Mouse (Mus musculus) heart, adult 2 months (tissue): ENCODE results near the gene Tmem41b.

Experiments
- CTCF ChIP-seq: fragments of 200-600 bp; IDR thresholded peaks from 2 replicates; pipeline ENCODE4 v1.8.1; 2022; ENCODE audit warnings: antibody characterized with exemption, mild to moderate bottlenecking, moderate library complexity
- EP300 ChIP-seq: fragments of 200-500 bp; IDR thresholded peaks from 2 replicates; pipeline ENCODE4 v1.6.1; 2011; ENCODE audit warnings: low read depth, low read length, control low read depth; ENCODE audit not compliant: insufficient read depth
- POLR2A ChIP-seq: fragments of 200-500 bp; IDR thresholded peaks from 2 replicates; pipeline ENCODE4 v1.6.1; 2011; ENCODE audit warnings: mild to moderate bottlenecking, low read depth, low read length, control low read depth; ENCODE audit not compliant: insufficient read depth

DNA sequence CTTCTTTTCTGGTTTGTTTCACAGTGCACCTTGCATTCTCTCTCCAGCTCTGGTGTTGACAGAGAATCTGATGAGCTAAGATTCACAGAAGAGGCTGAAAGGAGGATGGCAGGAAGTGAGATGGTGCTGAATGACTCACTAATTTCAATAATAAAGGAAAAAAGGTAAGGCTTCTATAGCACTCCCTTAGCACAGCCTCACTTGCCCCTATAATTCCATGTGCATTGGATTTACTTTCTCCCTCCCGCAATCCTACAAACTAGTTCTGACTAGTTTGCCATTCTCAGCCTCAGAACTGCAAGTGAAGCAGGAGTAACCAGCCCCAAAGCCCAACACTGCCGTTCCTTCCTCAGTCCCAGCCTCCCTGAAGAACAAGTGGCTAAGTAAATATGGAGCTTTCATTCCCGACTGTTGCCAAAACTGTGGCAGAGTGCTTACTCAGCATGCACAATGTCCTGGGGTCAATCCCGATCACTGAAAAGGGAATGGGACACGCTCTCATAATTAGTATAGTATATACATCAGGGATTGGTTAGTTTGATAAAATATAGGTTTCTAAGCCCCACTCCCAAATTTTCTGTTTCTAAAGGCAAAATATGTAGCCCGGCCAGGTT is 42.2 kb downstream of the Tmem41b start:
- TF ChIP-seq CTCF, result no peak
- no peak for TF ChIP-seq POLR2A
- no peak for TF ChIP-seq EP300
